Mouse (Mus musculus): ENCODE results near the gene Abhd17a. TPM values are rescaled to one million over a fixed set of nuclear protein-coding genes. Genes with fewer than 3 reads are reported as not detected.

Abhd17a gene
- polyA plus RNA-seq, 1 experiment from 2014 or later = 77.4 TPM

GRCm38 (mm10) chr10:80621690-80621939 is 31.5 kb upstream of the Abhd17a start:
- Histone ChIP-seq H3K4me1 (replicated peaks; ENCODE audit: control insufficient read depth, insufficient read depth, low read length) (peaks cover 24% of the 10 kb centered on the region), H3K4me2 (ENCODE audit: low read depth, low read length) (peak overlapping the region; percentile 85), H3K9ac (ENCODE audit: low read length) (peak overlapping the region; percentile 65), H3K4me3 (ENCODE audit: low read length) (peak overlapping the region; percentile 71), H3K27me3 (ENCODE audit: control insufficient read depth, insufficient read depth, low read depth, low read length) (no peaks in the 10 kb centered on the region), H3K36me3 (ENCODE audit: control insufficient read depth, insufficient read depth, low read length) (no peaks in the 10 kb centered on the region; the same call in 1 of the 2 replicates), H3K9me3 (ENCODE audit: control insufficient read depth, low read length) (no peaks in the 10 kb centered on the region), H3K27ac (ENCODE audit: low read length) (peak overlapping the region; percentile 97)
- 1% methylated on average over 9 of the region's 9 CpGs for WGBS
- no peak for ATAC-seq (ENCODE audit: low read depth)

- no peak for ATAC-seq (ENCODE audit: low read depth)
- H3K9ac ChIP-seq (ENCODE audit: low read length) = peak overlapping the region; percentile 65
- H3K27ac ChIP-seq (ENCODE audit: low read length) = peak overlapping the region; percentile 97
- H3K9me3 ChIP-seq (ENCODE audit: control insufficient read depth, low read length) = no peaks in the 10 kb centered on the region
- no peaks in the 10 kb centered on the region for H3K27me3 ChIP-seq (ENCODE audit: control insufficient read depth, insufficient read depth, low read depth, low read length)
- H3K36me3 ChIP-seq (ENCODE audit: control insufficient read depth, insufficient read depth, low read length) = no peaks in the 10 kb centered on the region; the same call in 1 of the 2 replicates
- H3K4me3 ChIP-seq (ENCODE audit: low read length) = peak overlapping the region; percentile 71
- H3K4me2 ChIP-seq (ENCODE audit: low read depth, low read length) = peak overlapping the region; percentile 85
- WGBS = 48% methylated on average over 16 of the region's 16 CpGs
- peaks cover 23% of the 10 kb centered on the region for H3K4me1 ChIP-seq (replicated peaks; ENCODE audit: control insufficient read depth, insufficient read depth, low read length)
These were observed 30.9 kb upstream of the Abhd17a start for GRCm38 (mm10) chr10:80620796-80621689.

DNA sequence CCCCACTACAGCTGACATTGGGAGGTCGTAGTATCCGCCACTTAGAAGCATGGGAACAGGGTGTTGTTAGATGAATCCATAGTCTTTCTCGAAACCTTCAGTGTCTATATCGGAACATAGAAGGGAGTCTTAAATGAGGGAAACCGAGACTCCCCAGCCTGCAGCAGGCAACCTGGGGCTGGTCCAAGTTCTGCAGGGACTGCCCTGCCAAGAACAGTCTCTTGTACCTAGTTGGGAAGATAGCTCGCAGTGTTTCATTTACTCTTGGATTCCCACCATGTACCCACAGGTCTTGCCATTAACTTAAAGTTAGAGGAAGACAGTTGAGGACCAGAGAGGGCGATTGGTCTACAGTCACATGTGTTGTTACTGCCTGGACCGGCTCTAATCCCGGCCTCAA is 30.2 kb upstream of the Abhd17a start:
- no peak for ATAC-seq (ENCODE audit: low read depth)
- H3K9ac ChIP-seq (ENCODE audit: low read length) = no peak overlapping the region
- H3K36me3 ChIP-seq (ENCODE audit: control insufficient read depth, insufficient read depth, low read length) = peaks cover 3% of the 10 kb centered on the region; the same call in 1 of the 2 replicates
- no peak overlapping the region for H3K4me3 ChIP-seq (ENCODE audit: low read length)
- 76% methylated on average over 9 of the region's 9 CpGs for WGBS
- H3K4me2 ChIP-seq (ENCODE audit: low read depth, low read length) = no peak overlapping the region
- peaks cover 20% of the 10 kb centered on the region for H3K4me1 ChIP-seq (replicated peaks; ENCODE audit: control insufficient read depth, insufficient read depth, low read length)
- H3K27ac ChIP-seq (ENCODE audit: low read length) = no peak overlapping the region
- H3K9me3 ChIP-seq (ENCODE audit: control insufficient read depth, low read length) = no peaks in the 10 kb centered on the region
- H3K27me3 ChIP-seq (ENCODE audit: control insufficient read depth, insufficient read depth, low read depth, low read length) = no peaks in the 10 kb centered on the region

GRCm38 (mm10) chr10:80619465-80620244 is 29.5 kb upstream of the Abhd17a start:
- peaks cover 9% of the 10 kb centered on the region for H3K36me3 ChIP-seq (ENCODE audit: control insufficient read depth, insufficient read depth, low read length)
- H3K9me3 ChIP-seq (ENCODE audit: control insufficient read depth, low read length) = no peaks in the 10 kb centered on the region
- H3K4me2 ChIP-seq (ENCODE audit: low read depth, low read length) = no peak overlapping the region
- H3K4me3 ChIP-seq (ENCODE audit: low read length) = no peak overlapping the region
- H3K9ac ChIP-seq (ENCODE audit: low read length) = no peak overlapping the region
- WGBS = 27% methylated on average over 8 of the region's 8 CpGs
- no peak overlapping the region for H3K27ac ChIP-seq (ENCODE audit: low read length)
- H3K27me3 ChIP-seq (ENCODE audit: control insufficient read depth, insufficient read depth, low read depth, low read length) = no peaks in the 10 kb centered on the region
- peaks cover 20% of the 10 kb centered on the region for H3K4me1 ChIP-seq (replicated peaks; ENCODE audit: control insufficient read depth, insufficient read depth, low read length)
- ATAC-seq (ENCODE audit: low read depth) = no peak

DNA sequence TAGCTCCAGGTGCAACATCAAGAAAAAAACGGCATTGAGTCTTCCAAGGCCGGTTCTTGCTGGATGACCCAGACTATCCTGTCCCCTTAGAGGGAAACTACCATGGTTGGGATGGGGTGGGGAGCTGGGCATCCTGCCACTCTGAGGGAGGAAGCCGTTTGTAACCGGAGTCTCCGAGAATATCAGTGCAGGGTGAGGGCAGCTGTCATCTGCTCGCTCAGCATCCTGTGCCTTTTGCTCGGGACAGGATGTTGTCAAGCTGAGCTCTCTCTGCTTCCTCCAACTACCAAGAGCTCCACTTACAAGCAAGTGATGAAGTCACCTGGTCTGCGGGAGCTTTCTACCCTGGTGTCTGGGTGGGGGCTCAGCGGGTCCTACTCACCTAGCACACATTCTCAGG is 28.0 kb upstream of the Abhd17a start:
- H3K4me3 ChIP-seq (ENCODE audit: low read length) = no peak overlapping the region
- no peak overlapping the region for H3K4me2 ChIP-seq (ENCODE audit: low read depth, low read length)
- no peaks in the 10 kb centered on the region for H3K9me3 ChIP-seq (ENCODE audit: control insufficient read depth, low read length)
- no peaks in the 10 kb centered on the region for H3K27me3 ChIP-seq (ENCODE audit: control insufficient read depth, insufficient read depth, low read depth, low read length)
- no peak for ATAC-seq (ENCODE audit: low read depth)
- peaks cover 6% of the 10 kb centered on the region for H3K4me1 ChIP-seq (replicated peaks; ENCODE audit: control insufficient read depth, insufficient read depth, low read length)
- WGBS = 53% methylated on average over 9 of the region's 9 CpGs
- no peak overlapping the region for H3K9ac ChIP-seq (ENCODE audit: low read length)
- H3K36me3 ChIP-seq (ENCODE audit: control insufficient read depth, insufficient read depth, low read length) = peaks cover 16% of the 10 kb centered on the region
- peak overlapping the region; percentile 71 for H3K27ac ChIP-seq (ENCODE audit: low read length)

DNA sequence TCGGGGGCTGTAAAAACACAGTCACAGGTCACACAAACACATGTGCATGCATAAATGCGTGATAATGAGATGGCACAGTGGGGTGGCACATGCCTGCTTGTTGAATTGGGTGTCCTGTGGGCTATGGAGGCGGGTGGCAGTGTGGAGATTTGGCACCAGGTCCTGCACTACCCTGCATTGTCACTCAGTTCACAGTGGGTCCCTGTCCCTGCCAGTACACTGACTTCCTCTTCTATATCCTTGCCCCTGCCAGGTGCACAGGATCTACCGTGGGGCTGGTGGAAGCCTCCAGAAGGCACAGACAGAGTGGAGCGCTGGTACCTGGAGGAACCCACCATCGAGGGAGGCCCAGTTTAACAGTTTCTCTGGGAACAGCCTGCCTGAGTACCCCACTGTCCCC is 24.2 kb upstream of the Abhd17a start:
- WGBS = 83% methylated on average over 6 of the region's 6 CpGs
- H3K36me3 ChIP-seq (ENCODE audit: control insufficient read depth, insufficient read depth, low read length) = peaks cover 19% of the 10 kb centered on the region
- no peak for ATAC-seq (ENCODE audit: low read depth)

GRCm38 (mm10) chr10:80613821-80614220 is 23.7 kb upstream of the Abhd17a start:
- no peak for ATAC-seq (ENCODE audit: low read depth)
- no peak overlapping the region for H3K4me2 ChIP-seq (ENCODE audit: low read depth, low read length)
- H3K9ac ChIP-seq (ENCODE audit: low read length) = no peak overlapping the region
- 80% methylated on average over 3 of the region's 3 CpGs for WGBS
- no peak overlapping the region for H3K27ac ChIP-seq (ENCODE audit: low read length)
- no peaks in the 10 kb centered on the region for H3K9me3 ChIP-seq (ENCODE audit: control insufficient read depth, low read length)
- no peaks in the 10 kb centered on the region for H3K27me3 ChIP-seq (ENCODE audit: control insufficient read depth, insufficient read depth, low read depth, low read length)
- H3K4me3 ChIP-seq (ENCODE audit: low read length) = no peak overlapping the region
- no peaks in the 10 kb centered on the region for H3K4me1 ChIP-seq (replicated peaks; ENCODE audit: control insufficient read depth, insufficient read depth, low read length)
- peaks cover 22% of the 10 kb centered on the region for H3K36me3 ChIP-seq (ENCODE audit: control insufficient read depth, insufficient read depth, low read length)

More for the DNA sequence above, 24.2 kb upstream of the Abhd17a start:
- H3K4me3 ChIP-seq (ENCODE audit: low read length) = no peak overlapping the region
- H3K27ac ChIP-seq (ENCODE audit: low read length) = no peak overlapping the region
- H3K27me3 ChIP-seq (ENCODE audit: control insufficient read depth, insufficient read depth, low read depth, low read length) = no peaks in the 10 kb centered on the region
- no peak overlapping the region for H3K4me2 ChIP-seq (ENCODE audit: low read depth, low read length)
- H3K4me1 ChIP-seq (replicated peaks; ENCODE audit: control insufficient read depth, insufficient read depth, low read length) = no peaks in the 10 kb centered on the region
- no peak overlapping the region for H3K9ac ChIP-seq (ENCODE audit: low read length)
- no peaks in the 10 kb centered on the region for H3K9me3 ChIP-seq (ENCODE audit: control insufficient read depth, low read length)

- Histone ChIP-seq H3K4me1 (replicated peaks; ENCODE audit: control insufficient read depth, insufficient read depth, low read length) (no peaks in the 10 kb centered on the region), H3K36me3 (ENCODE audit: control insufficient read depth, insufficient read depth, low read length) (peaks cover 36% of the 10 kb centered on the region), H3K27ac (ENCODE audit: low read length) (no peak overlapping the region), H3K4me2 (ENCODE audit: low read depth, low read length) (no peak overlapping the region), H3K9ac (ENCODE audit: low read length) (no peak overlapping the region), H3K4me3 (ENCODE audit: low read length) (no peak overlapping the region), H3K27me3 (ENCODE audit: control insufficient read depth, insufficient read depth, low read depth, low read length) (no peaks in the 10 kb centered on the region), H3K9me3 (ENCODE audit: control insufficient read depth, low read length) (no peaks in the 10 kb centered on the region)
- WGBS = 91% methylated on average over 3 of the region's 3 CpGs
- no peak for ATAC-seq (ENCODE audit: low read depth)
These were observed 21.8 kb upstream of the Abhd17a start for GRCm38 (mm10) chr10:80611905-80612304.

DNA sequence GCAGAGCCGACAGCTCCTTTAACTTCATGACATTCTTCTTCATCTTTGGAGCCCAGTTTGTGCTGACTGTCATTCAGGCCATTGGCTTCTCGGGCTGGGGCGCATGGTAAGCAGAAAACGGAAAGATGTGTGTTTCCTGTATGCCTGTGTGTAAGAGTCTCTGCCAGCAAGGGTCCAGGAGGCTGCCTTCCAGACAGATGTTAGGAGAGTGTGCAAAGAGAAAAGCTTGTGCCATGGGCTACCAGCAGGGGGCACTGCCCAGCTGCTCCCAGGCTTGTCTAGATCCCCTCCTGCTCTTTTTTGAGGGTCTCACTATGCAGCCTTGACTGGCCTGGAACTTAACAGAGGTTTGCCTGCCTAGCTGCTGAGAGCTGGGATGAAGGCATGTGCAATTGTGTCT is 20.9 kb upstream of the Abhd17a start:
- peak; percentile 55 for ATAC-seq (ENCODE audit: low read depth)

More for the DNA sequence above, 20.9 kb upstream of the Abhd17a start:
- Histone ChIP-seq H3K36me3 (ENCODE audit: control insufficient read depth, insufficient read depth, low read length) (peaks cover 43% of the 10 kb centered on the region), H3K9ac (ENCODE audit: low read length) (no peak overlapping the region), H3K27me3 (ENCODE audit: control insufficient read depth, insufficient read depth, low read depth, low read length) (no peaks in the 10 kb centered on the region), H3K27ac (ENCODE audit: low read length) (no peak overlapping the region), H3K4me3 (ENCODE audit: low read length) (no peak overlapping the region), H3K4me1 (replicated peaks; ENCODE audit: control insufficient read depth, insufficient read depth, low read length) (no peaks in the 10 kb centered on the region), H3K4me2 (ENCODE audit: low read depth, low read length) (no peak overlapping the region), H3K9me3 (ENCODE audit: control insufficient read depth, low read length) (no peaks in the 10 kb centered on the region)
- WGBS = 48% methylated on average over 4 of the region's 4 CpGs

All from lung, embryonic 16.5 days (tissue).